Mouse (Mus musculus): ENCODE results near the gene Tpm1. TPM values are rescaled to one million over a fixed set of nuclear protein-coding genes. Genes with fewer than 3 reads are reported as not detected.

Tpm1 gene
- total RNA-seq, 2 experiments from 2014 or later, result 43.8 to 47.0 TPM

DNA sequence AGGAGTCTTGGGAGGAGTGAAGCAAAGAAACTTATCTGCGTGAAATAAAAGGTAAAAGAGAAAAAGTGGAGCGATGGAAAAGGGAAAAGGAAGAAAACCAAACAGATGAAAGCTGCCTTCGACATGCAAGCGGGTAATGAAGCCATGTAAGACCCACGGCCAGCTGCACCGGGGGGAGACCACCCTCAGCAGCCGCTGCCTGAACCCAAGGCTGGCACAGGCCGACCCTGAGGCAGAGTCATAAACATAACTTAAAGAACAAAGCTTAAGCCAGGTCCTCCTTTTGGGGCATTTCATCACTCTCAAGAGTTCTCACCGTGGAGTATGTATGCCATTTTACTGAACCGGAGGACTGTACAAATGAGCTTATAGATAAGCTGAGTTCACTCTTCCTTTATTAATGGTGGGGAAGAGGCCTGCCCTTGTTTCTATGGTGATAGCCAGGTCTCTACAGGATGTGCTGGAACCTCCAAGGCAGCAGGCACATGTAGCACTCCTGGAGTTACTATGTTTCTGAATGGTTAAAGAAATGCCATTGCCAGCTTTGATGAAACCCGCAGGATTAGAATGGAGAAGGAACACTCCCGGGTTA, 21.0 kb downstream of the Tpm1 start:
- no peak for ATAC-seq (replicated peaks; ENCODE audit: poor library complexity)

DNA sequence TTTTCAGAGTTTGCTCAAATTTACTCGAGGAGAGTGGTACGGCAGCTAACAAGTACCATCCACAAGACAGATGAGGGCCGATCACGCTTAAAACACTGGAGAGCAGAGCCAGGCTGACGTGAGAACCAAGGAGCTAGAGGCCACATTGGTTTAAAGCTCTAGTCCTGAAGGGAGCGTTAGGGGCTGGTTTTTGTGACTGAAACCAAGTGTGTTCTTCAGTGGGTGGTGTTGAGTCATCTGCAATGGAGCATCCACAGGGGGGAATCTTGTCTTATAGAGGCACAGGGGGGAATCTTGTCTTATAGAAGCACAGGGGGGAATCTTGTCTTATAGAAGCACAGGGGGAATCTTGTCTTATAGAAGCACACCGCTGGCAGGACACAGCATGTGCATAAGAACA, 22.3 kb downstream of the Tpm1 start:
- ATAC-seq (replicated peaks; ENCODE audit: poor library complexity), result no peak

DNA sequence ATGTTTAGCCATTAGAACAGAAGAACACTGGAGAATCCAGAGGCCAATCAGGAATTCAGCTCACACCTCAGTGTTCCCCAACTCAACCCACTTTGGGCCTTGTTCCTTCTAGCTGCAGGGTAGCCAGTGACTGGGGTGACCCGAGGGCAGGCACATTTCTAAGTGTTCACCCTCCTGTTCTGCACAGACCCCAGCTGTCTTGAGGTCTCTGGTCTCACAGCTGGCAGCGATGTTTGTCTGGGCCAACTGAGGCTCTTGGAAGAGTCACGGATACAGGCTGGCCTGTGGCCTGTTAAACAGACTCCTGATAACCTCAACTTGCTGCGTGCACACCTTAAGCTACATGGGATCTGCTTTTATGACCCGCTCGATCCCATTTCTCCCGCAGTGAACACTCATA, 23.1 kb downstream of the Tpm1 start:
- no peak for ATAC-seq (replicated peaks; ENCODE audit: poor library complexity)

DNA sequence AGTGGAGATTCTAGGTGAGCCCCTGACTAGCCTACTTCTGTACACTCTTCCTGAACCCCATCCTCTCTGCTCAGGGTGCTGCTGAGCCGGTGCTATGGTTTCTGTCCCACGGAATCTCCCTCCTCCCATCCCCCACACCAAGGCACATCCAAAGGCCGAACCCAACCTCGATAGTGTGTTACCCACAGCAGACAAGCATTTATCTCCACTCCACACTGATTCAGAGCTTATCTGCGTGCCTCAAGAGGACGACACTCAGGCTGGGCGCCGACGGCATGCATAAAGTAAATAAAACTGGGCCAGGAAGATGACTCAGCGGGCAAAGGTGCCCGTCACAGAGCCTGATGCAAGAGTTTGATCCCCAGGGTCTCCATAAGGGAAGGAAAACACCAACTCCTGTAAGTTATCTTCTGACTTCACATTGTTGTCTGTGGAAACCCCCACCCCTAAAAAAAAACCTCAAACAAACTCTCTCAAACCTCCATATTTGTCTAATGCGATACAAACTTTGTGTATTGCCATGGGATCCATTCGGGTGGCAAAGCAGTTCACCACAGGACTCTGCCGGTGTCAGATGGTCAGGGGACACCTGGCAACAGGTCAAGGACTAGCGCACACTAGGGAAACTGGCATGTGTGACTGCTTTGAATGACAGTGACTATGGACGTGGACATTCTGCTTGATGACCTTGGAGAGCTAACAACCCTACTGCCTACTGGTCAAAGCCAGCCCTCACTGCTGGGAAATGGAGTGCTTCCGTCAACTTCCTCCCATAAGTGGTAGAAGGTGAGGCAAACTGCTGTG, 24.1 kb downstream of the Tpm1 start:
- ATAC-seq (replicated peaks; ENCODE audit: poor library complexity), result peak; percentile 86

DNA sequence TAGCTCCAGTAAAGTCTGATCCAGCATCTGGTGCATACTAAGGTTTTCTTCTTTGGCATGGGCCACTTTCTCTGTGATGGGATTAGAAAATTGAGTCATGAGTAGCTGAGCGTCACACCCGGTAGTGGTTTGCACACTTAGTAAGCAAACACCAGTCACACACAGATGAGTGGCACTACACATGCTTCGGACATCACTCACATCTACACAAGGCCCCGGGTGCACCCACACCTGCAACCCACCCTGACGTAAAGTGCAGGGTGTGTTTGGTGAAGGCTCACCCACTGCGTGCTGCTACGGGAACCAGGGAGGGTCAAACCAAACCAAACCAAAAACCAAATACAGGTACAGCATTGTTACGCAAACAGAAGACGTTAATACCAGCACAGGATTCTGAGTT, 25.8 kb downstream of the Tpm1 start:
- no peak for ATAC-seq (replicated peaks; ENCODE audit: poor library complexity)

DNA sequence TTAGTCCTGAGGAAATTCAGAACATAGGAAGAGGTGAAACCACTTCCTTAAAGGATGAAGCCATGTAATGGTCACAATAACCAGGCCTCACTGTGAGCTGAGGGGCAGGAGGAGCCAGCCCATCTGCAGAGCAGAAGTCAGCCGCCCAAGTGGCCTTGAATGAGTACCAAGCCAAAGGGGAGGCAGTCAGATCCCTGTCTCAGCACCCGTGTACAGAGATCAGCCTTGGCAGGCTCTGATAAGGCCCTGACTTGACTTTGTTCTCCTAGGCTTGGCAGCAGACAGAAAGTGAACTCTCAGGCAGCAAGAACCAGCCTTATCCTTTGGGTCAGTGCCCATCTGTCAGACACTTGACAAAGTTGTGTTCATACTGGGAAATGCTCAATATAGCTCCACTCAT, 29.1 kb downstream of the Tpm1 start:
- ATAC-seq (replicated peaks; ENCODE audit: poor library complexity), result peak; percentile 79

DNA sequence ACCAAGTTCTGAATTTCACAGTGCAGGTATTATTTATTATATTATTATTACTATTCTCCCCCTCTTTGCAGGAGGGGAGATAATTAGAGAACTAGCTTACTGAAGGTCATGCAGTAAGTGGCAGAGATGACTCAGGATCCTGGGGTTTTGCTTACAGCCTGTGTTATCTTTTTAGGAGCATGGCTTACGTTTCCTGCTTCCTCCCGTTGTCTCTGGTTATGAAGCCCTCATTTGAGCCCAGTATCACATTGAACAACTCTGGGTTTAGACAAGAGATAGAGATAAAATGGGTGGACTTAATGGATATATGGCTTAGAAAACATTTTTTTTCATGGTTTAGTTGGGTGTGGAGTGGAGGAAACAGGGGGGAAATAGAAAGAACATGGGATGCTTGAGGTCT, 35.7 kb downstream of the Tpm1 start:
- peak; percentile 88 for ATAC-seq (replicated peaks; ENCODE audit: poor library complexity)

DNA sequence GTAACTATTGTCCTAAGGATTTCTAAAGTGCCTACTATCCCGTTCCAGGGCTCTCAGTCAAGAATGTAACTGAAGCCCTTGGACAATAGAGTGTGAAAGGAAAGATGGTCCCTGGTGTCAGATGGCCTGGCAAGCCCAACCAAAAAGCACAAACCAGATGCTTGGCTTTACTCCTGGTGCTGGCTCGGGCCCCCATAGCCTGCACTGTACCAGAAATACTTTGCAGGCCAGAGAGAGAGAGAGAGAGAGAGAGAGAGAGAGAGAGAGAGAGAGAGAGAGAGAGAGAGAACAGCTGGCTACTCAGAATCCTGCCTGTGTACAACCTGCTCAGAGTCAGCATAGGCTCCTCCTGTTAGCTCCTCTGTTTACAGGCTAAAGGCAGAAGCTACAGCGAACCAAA, 36.7 kb downstream of the Tpm1 start:
- ATAC-seq (replicated peaks; ENCODE audit: poor library complexity), result no peak

DNA sequence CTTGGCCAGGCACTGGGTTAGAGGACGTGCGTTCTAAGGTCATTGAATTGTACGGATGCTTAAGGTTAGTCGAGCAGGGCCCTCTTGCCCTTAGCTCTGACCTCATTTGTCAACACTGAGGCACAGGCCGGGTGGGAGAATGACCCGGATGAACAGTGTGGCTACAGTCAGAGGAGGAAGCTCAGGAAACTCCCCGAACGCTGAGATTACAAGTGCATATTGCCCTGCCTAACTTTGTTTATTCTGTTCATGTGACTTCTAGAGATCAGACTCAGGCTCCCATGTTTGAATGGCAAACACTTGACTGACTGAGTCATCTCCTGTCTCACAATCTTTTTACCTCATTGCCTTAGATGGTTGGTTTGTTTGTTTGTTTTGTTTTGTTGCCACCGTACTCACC, 37.7 kb downstream of the Tpm1 start:
- ATAC-seq (replicated peaks; ENCODE audit: poor library complexity), result no peak

DNA sequence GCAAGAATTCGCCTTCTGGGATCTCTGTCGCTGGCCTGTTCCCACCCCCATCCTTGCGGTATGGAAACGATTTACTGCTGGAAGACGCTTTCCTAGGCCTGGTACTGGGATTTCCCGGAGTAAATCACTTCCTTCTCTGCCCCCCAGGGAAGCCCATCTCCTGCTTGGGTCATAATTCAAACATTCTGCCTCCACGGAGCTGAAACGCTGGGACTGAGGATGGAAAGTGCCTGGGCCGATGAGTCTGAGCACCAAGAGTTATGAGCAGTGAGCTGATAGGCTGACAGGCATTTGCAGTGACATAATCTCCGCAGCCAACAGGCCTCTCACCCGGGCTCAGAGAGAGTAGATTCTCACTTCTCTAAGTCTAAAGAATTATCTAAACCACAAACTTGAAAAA, 40.4 kb downstream of the Tpm1 start:
- 0 out of 2 replicates have a peak, but pooled peaks have one; percentile 33 for ATAC-seq (replicated peaks; ENCODE audit: poor library complexity)

DNA sequence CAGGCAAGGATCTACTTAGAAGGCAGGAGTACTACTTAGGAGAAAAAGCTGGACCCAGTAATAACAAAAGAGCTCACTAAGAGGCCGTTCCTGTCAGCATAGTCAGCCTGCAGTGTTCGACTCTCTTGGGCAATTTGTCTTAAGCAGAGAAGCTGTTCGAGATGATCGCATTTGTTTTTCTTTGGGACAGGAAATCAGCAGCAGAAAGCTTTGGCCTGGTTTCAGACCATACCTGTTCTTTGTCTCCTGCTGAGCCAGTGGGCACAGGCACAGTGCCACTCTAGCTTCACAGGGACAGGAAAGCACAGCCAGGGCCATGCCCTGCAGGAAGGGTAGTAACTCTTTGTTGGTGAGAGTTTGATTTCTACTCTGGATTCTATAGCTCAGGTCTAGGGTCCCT, 42.8 kb downstream of the Tpm1 start:
- no peak for ATAC-seq (replicated peaks; ENCODE audit: poor library complexity)

DNA sequence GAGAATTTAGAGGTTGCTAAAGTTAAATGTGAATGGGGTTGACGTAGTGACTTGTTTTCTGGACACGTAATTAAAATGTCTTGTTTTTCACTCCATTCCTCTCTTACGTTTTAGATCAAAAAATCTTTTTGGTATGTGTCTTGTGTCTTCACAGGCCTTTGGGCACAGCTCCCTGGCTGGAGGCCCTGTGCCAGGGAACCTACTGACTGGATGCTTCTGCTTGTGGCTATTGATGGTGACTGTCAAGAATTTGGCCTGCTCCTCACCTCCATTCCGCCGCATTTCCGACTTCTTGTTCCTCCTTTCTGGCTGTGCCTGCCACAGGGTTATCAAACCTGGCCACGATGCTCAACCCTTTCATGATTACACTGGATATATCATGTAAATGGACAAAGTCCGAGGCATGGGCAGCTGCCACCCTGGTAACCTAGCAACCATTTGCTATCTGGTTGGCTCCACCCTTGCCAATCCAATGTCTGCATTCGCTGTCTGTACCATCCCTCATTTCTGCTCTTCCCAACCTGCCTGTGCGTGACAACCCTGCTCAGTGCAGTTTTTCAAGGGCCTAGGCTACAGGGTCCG, 44.0 kb downstream of the Tpm1 start:
- no peak for ATAC-seq (replicated peaks; ENCODE audit: poor library complexity)

DNA sequence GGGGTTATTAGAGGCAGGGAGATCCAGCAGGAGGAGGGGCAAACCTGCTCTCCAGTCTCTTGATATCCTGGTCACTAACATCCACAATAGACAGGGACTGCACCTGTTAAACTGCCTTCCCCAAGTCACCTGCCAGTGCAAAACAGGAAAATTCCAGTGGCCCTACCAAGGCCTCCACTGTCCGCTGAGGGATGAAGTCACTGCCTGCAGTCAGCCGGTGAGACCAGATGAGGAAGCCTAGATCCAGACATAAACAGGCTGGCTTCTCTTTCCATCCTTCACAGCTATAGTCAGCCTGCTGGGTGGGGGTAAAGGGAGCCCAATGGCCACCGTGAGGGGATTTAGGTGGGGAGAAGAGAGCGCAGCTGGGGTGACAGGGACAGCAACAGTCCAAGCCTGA, 45.5 kb downstream of the Tpm1 start:
- ATAC-seq (replicated peaks; ENCODE audit: poor library complexity), result no peak

DNA sequence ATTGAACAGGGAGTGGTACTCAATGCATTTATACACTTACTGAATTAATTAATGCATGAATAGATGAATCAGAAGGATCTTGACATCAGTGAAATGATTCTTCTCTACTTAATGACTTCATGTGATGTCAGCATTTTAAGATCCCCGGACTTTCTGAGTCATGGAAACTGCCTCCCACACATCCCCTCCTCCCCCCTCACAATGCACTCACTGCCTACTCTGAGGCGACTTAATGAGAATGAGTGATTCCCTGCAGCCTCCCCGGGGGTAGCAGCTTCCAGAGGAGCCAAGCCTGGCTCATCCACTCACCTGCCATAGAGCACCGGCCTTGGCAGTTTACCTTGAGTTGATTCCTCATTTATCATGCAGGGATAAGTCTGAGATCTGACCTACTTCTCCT, 46.0 kb downstream of the Tpm1 start:
- ATAC-seq (replicated peaks; ENCODE audit: poor library complexity), result no peak

DNA sequence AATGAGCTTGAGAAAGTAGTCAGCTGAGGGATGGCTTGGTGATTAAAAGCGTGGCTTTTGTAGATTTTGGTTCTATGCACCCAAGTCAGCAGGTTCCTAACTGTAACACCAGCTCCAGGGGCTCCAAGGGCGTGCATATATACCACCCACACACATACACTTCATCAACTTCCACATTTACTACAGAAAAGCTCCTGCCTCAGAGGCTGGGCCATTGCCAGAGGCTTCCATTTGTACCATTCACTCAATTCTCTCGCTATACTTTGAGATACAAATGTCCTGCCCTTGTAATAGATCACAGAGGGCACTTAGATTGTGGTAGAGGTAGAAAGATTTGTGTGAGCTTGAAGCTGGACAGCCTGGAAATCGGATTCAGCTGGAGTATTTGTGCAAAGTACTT, 47.7 kb downstream of the Tpm1 start:
- no peak for ATAC-seq (replicated peaks; ENCODE audit: poor library complexity)

DNA sequence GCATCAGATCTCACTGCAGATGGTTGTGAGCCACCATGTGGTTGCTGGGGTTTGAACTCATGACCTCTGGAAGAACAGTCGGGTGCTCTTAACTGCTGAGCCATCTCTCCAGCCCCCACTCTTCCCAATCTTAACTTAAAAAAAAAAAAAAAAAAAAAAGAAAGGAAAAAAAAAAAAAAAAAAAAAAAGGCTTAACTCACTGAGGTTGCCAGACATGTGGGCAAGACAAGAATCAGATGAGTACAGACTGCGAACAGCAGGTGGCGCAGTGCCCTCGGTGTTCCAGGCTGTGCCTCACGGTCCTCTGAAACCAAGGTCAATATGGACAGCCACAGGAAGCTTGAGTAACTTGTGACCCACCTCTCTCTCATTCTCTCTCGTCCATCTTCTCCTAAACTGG, 48.2 kb downstream of the Tpm1 start:
- ATAC-seq (replicated peaks; ENCODE audit: poor library complexity), result peak; percentile 100

DNA sequence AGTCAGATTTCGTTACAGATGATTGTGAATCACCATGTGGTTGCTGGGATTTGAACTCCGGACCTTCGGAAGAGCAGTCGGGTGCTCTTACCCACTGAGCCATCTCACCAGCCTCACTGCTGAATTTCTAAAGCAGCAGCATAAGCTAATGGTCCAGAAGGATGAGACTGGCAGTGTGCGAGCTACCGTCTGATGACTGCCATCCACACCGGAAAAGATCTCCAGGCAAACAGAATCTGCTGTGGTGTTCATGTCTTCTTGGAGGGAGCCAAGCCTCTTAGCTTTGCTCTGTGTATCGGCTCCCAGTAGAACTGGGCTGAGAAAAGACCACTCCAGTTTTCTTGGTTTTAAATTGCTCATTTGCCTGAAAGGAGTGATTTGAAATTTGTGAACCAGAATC, 49.5 kb downstream of the Tpm1 start:
- ATAC-seq (replicated peaks; ENCODE audit: poor library complexity), result no peak

DNA sequence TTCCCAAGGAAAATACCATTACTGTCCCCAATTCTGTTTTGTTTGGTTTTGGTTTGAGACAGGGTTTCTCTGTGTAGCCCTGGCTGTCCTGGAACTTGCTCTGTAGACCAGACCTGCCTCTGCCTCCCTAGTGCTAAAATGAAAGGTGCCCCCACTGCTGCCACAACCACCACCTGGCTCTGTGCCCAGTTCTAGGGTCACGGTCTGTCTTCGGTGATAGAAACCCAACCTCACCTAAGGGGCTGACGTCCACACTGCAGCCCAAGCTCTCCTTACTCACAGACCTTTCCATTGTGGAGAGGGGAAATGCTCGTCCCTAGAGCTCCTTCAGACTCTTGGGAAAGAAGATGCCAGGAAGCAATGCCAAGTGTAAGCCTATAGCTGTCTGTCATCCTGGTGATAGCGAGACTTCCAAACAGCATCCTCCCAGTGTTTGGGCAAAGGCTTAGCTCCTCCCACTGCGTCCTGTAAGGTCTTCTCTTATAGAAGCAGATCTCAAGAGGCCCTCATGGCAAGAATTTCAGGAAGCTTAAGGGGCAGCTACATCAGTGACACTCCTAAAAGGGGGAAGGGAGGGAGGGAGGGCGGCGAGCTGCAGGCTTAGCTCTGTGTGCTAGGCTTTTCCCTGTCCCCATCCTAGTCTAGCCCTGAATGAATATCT, 57.3 kb downstream of the Tpm1 start:
- ATAC-seq (replicated peaks; ENCODE audit: poor library complexity), result peak; percentile 23; the same call in 1 of the 2 replicates

DNA sequence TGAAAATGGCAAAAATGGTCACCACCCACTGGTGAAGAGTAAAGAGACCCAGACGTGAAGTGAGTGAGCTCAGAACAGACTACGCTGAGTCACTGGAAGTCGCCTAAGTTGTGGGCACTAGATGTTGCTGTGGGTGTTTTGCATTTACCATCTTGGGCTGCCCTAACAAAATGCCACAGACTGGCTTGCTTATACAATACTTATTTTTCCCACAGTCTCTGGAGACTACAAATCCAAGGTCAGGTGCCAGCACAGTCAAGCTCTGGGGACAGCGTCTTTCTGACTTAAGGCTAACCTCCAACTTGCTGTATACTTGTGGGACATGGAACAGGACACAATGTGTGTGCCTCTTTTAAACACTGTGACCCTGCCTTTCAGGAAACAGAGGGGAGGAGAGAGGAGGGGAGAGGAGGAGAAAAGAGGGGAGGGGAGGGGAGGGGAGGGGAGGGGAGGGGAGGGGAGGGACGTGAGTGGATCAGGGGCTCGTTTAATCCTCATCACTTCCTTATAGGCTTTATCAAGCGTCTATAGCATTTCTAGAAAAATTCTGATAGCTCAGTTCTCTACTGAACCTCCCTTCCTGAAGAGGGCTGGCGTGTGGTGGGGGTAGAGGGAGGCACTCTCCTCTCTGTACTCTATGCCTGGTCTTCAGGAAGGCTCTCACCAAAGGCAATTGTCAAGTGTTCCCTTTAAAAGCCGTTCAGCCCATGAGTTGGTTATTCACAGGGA, 58.0 kb downstream of the Tpm1 start:
- 0 out of 2 replicates have a peak, but pooled peaks have one; percentile 29 for ATAC-seq (replicated peaks; ENCODE audit: poor library complexity)

DNA sequence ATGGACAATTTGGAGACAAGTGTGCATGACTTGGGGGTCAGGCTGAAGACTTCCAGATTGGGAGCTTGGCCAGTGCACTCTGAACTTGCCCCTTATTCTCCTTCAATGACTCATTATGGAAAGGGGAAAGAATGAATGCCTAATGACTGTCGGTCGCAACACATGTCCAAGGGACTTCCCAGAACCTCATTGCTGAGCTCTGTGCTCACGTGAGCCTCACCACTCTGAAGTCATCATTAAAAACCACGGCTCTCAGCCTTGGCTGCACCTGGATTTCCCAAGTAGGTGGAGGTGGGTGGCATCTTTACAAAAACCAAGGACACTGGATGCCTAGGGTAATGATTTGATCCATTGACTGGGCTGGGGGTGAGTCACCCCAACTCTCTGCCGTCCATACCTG, 59.2 kb downstream of the Tpm1 start:
- ATAC-seq (replicated peaks; ENCODE audit: poor library complexity), result no peak

DNA sequence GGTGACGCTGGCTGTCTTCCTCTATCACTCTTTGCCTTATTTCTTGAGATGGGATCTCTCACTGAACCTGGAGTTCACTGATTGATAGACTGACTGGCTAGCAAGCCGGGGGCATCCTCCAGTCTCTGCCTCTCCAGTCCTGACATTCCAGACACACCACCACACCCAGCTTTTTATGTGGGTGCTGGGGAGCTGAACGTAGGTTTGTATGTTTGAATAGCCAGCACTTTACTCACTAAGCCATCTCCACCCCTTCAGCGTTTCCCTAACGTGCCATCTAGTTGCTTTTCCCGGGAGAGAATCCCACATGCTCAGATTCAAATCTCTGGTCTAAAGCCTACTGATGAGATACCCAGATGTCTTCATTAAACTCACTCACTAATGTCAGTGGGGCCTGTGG, 59.6 kb downstream of the Tpm1 start:
- no peak for ATAC-seq (replicated peaks; ENCODE audit: poor library complexity)
